Mouse (Mus musculus) forebrain, embryonic 16.5 days (tissue): ENCODE measurements around the gene Egfr. TPM values are rescaled to one million over a fixed set of nuclear protein-coding genes. Genes with fewer than 3 reads are reported as not detected.

ENCODE experiments used
- ATAC-seq: fragments of 200-750 bp; cut with Nextera tagmentation; 2 replicates; pipeline ENCODE4 v1.8.0; 2017; ENCODE audit warnings: mild to moderate bottlenecking, moderate library complexity
- H3K27ac ChIP-seq: fragments of 300-500 bp; sonication (generic); 2 replicates; pipeline ENCODE4 v1.5.1; 2014; ENCODE audit warnings: low read length, control low read depth
- H3K27me3 ChIP-seq: fragments of 300-500 bp; sonication (generic); replicated peaks from 2 replicates; pipeline ENCODE4 v1.6.1; 2014; ENCODE audit warnings: low read length; ENCODE audit not compliant: control insufficient read depth, insufficient read depth
- H3K36me3 ChIP-seq: fragments of 300-500 bp; sonication (generic); 2 replicates; pipeline ENCODE4 v1.6.1; 2014; ENCODE audit not compliant: control insufficient read depth, insufficient read depth
- H3K4me1 ChIP-seq: fragments of 300-500 bp; sonication (generic); replicated peaks from 2 replicates; pipeline ENCODE4 v1.6.1; 2014; ENCODE audit warnings: low read length; ENCODE audit not compliant: control insufficient read depth, insufficient read depth
- H3K4me2 ChIP-seq: fragments of 300-500 bp; sonication (generic); 2 replicates; pipeline ENCODE4 v1.6.1; 2014; ENCODE audit warnings: mild to moderate bottlenecking, low read length, control low read depth
- H3K4me3 ChIP-seq: fragments of 300-500 bp; sonication (generic); replicated peaks from 2 replicates; pipeline ENCODE4 v1.5.1; 2014; ENCODE audit warnings: mild to moderate bottlenecking, low read length, control low read depth
- H3K9ac ChIP-seq: fragments of 300-500 bp; sonication (generic); replicated peaks from 2 replicates; pipeline ENCODE4 v1.6.1; 2014; ENCODE audit warnings: low read depth, low read length, control low read depth
- H3K9me3 ChIP-seq: fragments of 300-500 bp; sonication (generic); 2 replicates; pipeline ENCODE4 v1.6.1; 2016; ENCODE audit warnings: low read length; ENCODE audit not compliant: control insufficient read depth
- WGBS: fragments of 180-500 bp; shearing (Covaris S2); extraction: QIAGEN DNeasy Blood & Tissue Kit; methylation state at CpG from one replicate; pipeline ENCODE4 v1.1.7; 2014; 5-methylcytosine and 5-hydroxymethylcytosine counted together
- polyA plus RNA-seq: library from polyadenylated mRNA; unstranded; fragments of >200 nt; fragmentation: Nextera tagmentation; extraction: Ambion mirVana; gene quantifications from 2 replicates; pipeline ENCODE4 v1.2.1, GENCODE M21; 2015

Gene Egfr
- polyA plus RNA-seq, 1 experiment from 2014 or later: 2.5 TPM

DNA sequence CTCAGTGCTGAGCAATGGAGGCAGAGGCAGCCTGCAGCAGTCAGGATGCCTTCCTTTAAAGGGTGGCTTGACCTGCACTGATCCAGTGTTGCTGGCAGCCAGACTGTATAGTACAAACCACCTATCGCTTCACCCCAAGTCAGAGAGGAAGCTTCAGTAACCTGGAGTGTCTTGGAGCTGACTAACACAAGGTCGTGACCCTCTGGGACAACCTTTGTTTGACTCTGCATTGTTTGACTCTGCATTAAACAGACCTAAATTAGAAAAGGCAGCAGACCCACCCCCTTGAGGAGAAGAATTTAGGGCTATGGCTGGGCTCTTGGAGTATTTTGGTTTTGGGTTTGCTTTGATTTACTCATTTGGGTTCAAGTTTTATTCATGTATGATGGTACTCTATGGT, 117.5 kb downstream of the Egfr start:
- H3K4me3 ChIP-seq: no peak overlapping the region
- H3K4me2 ChIP-seq: no peak overlapping the region
- H3K27me3 ChIP-seq: no peaks in the 10 kb centered on the region
- no peaks in the 10 kb centered on the region for H3K9me3 ChIP-seq
- WGBS: 37% methylated on average over 2 of the region's 2 CpGs
- ATAC-seq: no peak
- H3K36me3 ChIP-seq: no peaks in the 10 kb centered on the region
- no peak overlapping the region for H3K9ac ChIP-seq
- no peaks in the 10 kb centered on the region for H3K4me1 ChIP-seq
- no peak overlapping the region for H3K27ac ChIP-seq

DNA sequence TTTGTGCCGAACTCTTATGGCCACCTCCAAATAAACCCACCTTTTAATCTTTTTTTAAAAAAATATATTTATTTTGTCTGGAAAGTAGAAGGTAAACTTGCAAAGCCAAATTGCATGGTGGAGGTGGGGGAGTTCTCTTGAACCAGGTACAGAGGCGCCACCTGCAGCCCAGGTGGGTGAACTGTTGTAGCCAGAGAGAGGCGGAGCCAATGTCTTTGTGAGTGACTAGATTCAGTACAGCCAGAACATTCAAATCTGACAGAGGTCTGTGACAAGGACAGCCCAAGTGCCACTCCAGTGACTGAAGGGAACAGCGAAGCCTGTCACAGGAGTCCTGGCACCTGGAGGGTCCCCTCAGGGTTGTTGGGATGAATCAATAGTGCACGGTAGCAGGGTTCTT, 119.1 kb downstream of the Egfr start:
- Histone ChIP-seq H3K4me2 (no peak overlapping the region), H3K27ac (no peak overlapping the region), H3K4me3 (no peak overlapping the region), H3K36me3 (no peaks in the 10 kb centered on the region), H3K9me3 (no peaks in the 10 kb centered on the region), H3K27me3 (no peaks in the 10 kb centered on the region), H3K4me1 (no peaks in the 10 kb centered on the region), H3K9ac (no peak overlapping the region)
- WGBS: 66% methylated on average over 5 of the region's 5 CpGs
- ATAC-seq: no peak

DNA sequence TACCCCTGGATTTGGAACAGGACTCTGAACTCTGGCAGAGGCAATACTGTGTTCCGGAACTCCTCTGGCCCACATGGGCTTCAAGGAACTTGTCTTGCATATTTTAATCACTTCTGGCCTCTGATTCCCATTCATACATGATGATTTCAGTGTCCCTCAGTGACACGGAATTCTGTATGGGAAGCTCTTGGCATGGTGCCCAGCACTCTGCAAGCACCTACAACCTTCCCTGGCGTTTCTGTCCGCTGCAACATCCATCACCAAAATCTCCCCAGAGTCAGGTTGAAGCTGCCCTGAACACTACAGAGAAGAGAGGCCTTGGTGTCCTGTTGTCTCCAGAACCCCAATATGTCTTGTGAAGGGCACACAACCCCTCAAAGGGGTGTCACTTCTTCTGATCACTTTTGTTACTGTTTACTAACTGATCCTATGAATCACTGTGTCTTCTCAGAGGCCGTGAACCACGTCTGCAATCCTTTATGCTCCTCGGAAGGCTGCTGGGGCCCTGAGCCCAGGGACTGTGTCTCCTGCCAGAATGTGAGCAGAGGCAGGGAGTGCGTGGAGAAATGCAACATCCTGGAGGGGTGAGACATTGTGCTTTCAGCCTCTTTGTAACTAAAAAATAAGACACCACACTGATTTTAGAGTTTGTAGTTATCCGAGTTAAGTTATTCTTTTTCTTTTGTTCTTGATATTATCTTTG, 125.8 kb downstream of the Egfr start:
- no peak overlapping the region for H3K27ac ChIP-seq
- H3K4me1 ChIP-seq: no peaks in the 10 kb centered on the region
- ATAC-seq: no peak
- H3K9ac ChIP-seq: no peak overlapping the region
- H3K9me3 ChIP-seq: no peaks in the 10 kb centered on the region
- no peak overlapping the region for H3K4me2 ChIP-seq
- H3K27me3 ChIP-seq: no peaks in the 10 kb centered on the region
- no peaks in the 10 kb centered on the region for H3K36me3 ChIP-seq
- WGBS: 37% methylated on average over 9 of the region's 9 CpGs
- H3K4me3 ChIP-seq: no peak overlapping the region

DNA sequence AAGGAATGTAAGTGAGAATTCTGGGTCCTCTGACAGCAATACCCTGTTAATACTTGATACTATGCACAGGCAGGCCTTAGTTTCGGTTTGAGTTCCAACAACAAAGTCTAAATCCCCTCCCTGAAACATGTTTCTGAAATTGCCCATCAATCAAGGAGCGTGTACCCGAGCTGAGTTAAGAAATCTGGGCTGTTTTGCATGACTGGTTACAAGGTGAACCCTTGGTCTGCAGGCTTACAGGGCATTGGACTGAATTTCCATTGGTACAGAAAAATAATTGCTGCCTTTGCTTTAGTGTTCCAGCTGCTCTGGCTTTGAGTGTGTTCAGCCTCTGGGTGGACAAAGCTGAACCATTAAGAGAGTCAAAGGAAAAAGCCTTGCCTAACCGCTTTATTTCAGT, 129.9 kb downstream of the Egfr start:
- no peak overlapping the region for H3K9ac ChIP-seq
- ATAC-seq: peak; percentile 47; the same call in 1 of the 2 replicates
- no peak overlapping the region for H3K4me2 ChIP-seq
- no peaks in the 10 kb centered on the region for H3K4me1 ChIP-seq
- H3K9me3 ChIP-seq: no peaks in the 10 kb centered on the region
- no peaks in the 10 kb centered on the region for H3K36me3 ChIP-seq
- WGBS: 49% methylated on average over 4 of the region's 4 CpGs
- H3K27me3 ChIP-seq: no peaks in the 10 kb centered on the region
- H3K4me3 ChIP-seq: no peak overlapping the region
- H3K27ac ChIP-seq: no peak overlapping the region

DNA sequence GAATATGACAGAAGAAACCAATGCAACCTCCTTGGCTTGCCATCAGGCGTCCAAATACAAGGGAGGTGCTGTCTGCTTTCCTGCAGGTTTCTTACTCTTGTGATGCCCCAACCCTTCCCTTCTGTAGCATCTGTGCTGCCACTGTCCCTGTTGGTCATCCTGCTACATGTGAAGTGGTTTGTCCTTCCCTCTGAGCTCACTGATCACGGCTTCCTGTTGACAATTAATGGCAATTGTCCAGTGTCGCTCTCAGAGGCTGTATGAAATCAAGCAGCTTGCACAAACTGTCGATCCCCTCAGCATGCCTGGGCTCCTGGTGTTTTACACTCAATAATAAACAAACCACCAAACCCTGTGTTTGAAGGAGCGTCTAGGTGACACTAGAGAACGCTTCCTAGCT, 134.1 kb downstream of the Egfr start:
- 75% methylated on average over 6 of the region's 6 CpGs for WGBS
- H3K4me2 ChIP-seq: no peak overlapping the region
- no peak overlapping the region for H3K4me3 ChIP-seq
- H3K4me1 ChIP-seq: no peaks in the 10 kb centered on the region
- no peaks in the 10 kb centered on the region for H3K36me3 ChIP-seq
- no peak overlapping the region for H3K27ac ChIP-seq
- H3K9ac ChIP-seq: no peak overlapping the region
- ATAC-seq: no peak
- no peaks in the 10 kb centered on the region for H3K9me3 ChIP-seq
- H3K27me3 ChIP-seq: no peaks in the 10 kb centered on the region

DNA sequence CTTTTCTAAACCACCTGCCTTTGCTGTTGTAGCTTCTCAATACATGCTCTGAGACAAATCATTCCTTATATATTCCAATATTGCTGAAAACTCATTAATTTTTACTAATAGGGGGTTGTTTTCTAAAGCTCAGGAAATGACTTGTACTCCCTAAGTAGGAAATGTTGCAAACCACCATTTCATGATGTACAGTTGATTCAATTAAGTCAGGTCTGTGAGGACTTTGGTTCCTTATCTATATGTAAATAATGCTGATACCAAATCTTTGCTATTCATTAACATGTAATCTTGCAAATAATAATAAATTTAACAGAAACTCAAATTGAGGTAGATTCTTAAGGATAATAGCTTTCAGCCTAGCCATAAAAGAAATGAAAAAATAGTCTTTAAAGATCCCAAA, 136.1 kb downstream of the Egfr start:
- no peak for ATAC-seq
- Histone ChIP-seq H3K4me1 (no peaks in the 10 kb centered on the region), H3K9ac (no peak overlapping the region)

DNA sequence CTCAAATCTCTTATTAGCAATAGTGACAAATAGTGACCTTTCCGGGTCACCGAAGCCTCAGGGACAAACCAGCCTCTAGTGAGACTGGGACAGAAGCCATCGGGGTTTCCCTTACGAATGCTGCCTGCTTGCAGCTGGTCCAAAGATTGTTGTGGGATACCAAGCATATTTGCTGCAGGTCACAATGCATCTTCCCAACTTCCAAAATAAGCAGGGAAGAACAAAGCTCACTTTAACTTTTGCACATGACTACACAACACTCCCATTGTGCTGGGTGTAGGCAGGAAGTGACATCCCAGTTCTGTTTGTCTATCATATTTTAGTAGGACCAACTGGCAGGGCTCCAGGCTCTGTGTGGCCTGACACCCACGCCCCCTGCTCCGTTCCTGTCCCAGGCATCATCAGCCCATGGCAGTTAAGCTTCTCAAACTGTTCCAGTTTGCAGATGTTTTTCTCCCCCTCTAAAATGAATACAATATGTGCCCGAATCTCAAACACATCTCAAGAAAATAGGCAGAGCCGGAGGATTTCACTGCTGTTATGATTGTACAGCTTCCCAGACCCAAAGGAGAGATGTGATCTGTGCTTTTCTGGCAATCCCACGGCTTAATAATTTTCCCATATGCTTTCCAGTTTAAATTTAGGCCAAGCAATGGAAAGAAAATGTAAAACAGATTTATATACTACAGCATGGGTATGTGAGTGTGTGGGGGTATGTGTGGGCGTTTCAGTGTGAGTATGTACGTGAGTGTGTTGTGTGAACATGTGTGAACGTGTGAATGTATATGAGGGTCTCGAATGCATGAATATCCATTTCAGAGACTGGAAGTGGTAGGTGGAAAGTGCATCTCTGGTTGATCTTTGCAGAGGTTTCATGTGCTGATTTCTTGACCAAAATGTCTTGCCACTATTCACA, 143.7 kb downstream of the Egfr start:
- ATAC-seq: no peak
- WGBS: 80% methylated on average over 13 of the region's 13 CpGs
- H3K27ac ChIP-seq: no peak overlapping the region

More for the DNA sequence above, 136.1 kb downstream of the Egfr start:
- H3K4me3 ChIP-seq: no peak overlapping the region
- no peaks in the 10 kb centered on the region for H3K9me3 ChIP-seq
- H3K36me3 ChIP-seq: no peaks in the 10 kb centered on the region
- H3K27me3 ChIP-seq: no peaks in the 10 kb centered on the region
- H3K27ac ChIP-seq: no peak overlapping the region
- H3K4me2 ChIP-seq: no peak overlapping the region

DNA sequence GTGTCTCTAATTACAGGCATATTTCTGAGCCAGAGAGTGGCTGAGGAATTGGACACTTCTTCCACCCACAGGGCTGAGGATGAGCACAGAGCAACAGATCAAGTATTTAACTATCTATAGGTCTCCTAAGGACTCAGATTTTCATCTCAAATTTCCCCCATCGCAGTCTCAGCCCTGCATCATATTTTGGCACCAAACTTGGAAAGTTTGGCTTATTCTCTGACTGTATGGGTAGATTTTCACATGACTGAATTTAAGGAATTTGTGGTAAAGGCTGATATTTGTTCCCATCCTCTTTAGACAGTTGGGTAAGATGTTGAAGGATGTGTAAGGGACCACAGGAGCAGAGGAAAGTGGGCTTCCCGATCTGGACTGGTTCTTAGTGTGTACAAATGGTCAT, 145.7 kb downstream of the Egfr start:
- Histone ChIP-seq H3K36me3 (no peaks in the 10 kb centered on the region), H3K4me3 (no peak overlapping the region), H3K9ac (no peak overlapping the region), H3K4me1 (no peaks in the 10 kb centered on the region), H3K27me3 (no peaks in the 10 kb centered on the region), H3K9me3 (no peaks in the 10 kb centered on the region), H3K4me2 (no peak overlapping the region), H3K27ac (no peak overlapping the region)
- 93% methylated on average over 2 of the region's 2 CpGs for WGBS
- ATAC-seq: no peak

More for the DNA sequence above, 143.7 kb downstream of the Egfr start:
- no peak overlapping the region for H3K4me3 ChIP-seq
- no peak overlapping the region for H3K9ac ChIP-seq
- no peaks in the 10 kb centered on the region for H3K4me1 ChIP-seq
- no peaks in the 10 kb centered on the region for H3K36me3 ChIP-seq
- H3K4me2 ChIP-seq: no peak overlapping the region
- no peaks in the 10 kb centered on the region for H3K27me3 ChIP-seq
- H3K9me3 ChIP-seq: no peaks in the 10 kb centered on the region

DNA sequence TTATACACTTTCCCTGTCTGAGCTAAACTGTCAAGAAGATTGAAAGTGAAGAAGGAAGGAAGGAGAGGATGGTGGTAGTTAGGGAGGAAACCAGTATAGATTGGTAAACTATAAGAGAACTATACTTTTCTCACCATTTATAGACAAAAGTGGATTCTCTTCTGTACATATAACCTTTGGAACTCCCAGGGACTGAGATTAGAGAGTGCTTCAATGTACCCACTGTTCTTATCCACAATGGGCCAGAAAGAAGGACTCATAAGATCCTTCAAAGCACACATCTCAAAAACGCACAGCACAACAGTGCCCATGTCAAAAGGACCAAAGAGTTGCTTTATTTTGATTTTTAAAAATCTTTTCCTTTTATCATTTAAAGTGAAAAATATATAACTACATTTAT, 148.2 kb downstream of the Egfr start:
- Histone ChIP-seq H3K27ac (no peak overlapping the region), H3K27me3 (no peaks in the 10 kb centered on the region), H3K4me2 (no peak overlapping the region), H3K9ac (no peak overlapping the region), H3K9me3 (no peaks in the 10 kb centered on the region), H3K4me1 (no peaks in the 10 kb centered on the region), H3K36me3 (no peaks in the 10 kb centered on the region), H3K4me3 (no peak overlapping the region)
- no peak for ATAC-seq
- WGBS: 86% methylated on average over 1 of the region's 1 CpGs
